Mouse (Mus musculus) cortical plate, adult 2 months (tissue): ENCODE results near the gene Mtrex.

Experiments used
- CTCF ChIP-seq: fragments of 200-500 bp; IDR thresholded peaks from 2 replicates; pipeline ENCODE4 v1.5.1; 2011; ENCODE audit warnings: mild to moderate bottlenecking, control low read depth, low read length; ENCODE audit not compliant: insufficient read depth; ENCODE audit errors: extremely low read depth
- POLR2A ChIP-seq: fragments of 200-500 bp; IDR thresholded peaks from 2 replicates; pipeline ENCODE4 v1.6.1; 2011; ENCODE audit warnings: mild to moderate bottlenecking, low read length, control low read depth; ENCODE audit not compliant: insufficient read depth; ENCODE audit errors: extremely low read depth

GRCm38 (mm10) chr13:112825479-112825878 is 101.7 kb downstream of the Mtrex start:
- no peak for TF ChIP-seq POLR2A
- TF ChIP-seq CTCF = no peak
